Mouse (Mus musculus): ENCODE results near the gene Dip2c. TPM values are rescaled to one million over a fixed set of nuclear protein-coding genes. Genes with fewer than 3 reads are reported as not detected.

Gene Dip2c
- polyA plus RNA-seq, 1 experiment from 2014 or later, result 11.8 TPM

DNA sequence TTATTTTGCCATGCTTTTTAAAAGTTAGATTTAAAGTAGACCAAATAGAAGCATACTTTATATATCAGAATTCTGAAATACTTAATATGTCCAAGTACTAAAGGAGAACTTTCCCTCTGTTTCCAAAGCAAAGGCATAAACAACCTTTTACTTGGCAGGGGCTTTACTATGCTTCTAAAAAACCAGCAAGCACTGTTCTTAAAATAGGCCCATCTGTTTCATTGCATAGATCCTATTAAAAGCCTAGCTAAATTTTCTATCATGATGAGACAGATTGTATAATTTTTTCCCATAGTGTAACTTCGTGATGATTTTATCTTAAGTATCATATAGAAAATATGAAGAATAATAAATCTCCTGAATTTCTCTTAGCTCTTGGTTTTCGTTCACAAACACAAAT, 154.4 kb downstream of the Dip2c start:
- H3K4me1 ChIP-seq (replicated peaks), result no peaks in the 10 kb centered on the region
- no peak overlapping the region for H3K4me3 ChIP-seq
- no peak overlapping the region for H3K4me2 ChIP-seq
- no peak overlapping the region for H3K9ac ChIP-seq
- H3K27me3 ChIP-seq, result no peaks in the 10 kb centered on the region
- H3K27ac ChIP-seq (replicated peaks), result no peak overlapping the region
- peaks cover 8% of the 10 kb centered on the region; the same call in 1 of the 2 replicates for H3K9me3 ChIP-seq
- ATAC-seq (ENCODE audit: low read depth), result no peak
- no peaks in the 10 kb centered on the region for H3K36me3 ChIP-seq
- WGBS, result 94% methylated on average over 2 of the region's 2 CpGs

GRCm38 (mm10) chr13:9431441-9431840, 155.1 kb downstream of the Dip2c start:
- Histone ChIP-seq H3K36me3 (no peaks in the 10 kb centered on the region), H3K27ac (replicated peaks) (no peak overlapping the region), H3K9me3 (peaks cover 8% of the 10 kb centered on the region; the same call in 1 of the 2 replicates), H3K4me1 (replicated peaks) (no peaks in the 10 kb centered on the region), H3K4me3 (no peak overlapping the region), H3K27me3 (no peaks in the 10 kb centered on the region), H3K4me2 (no peak overlapping the region), H3K9ac (no peak overlapping the region)
- ATAC-seq (ENCODE audit: low read depth), result no peak

DNA sequence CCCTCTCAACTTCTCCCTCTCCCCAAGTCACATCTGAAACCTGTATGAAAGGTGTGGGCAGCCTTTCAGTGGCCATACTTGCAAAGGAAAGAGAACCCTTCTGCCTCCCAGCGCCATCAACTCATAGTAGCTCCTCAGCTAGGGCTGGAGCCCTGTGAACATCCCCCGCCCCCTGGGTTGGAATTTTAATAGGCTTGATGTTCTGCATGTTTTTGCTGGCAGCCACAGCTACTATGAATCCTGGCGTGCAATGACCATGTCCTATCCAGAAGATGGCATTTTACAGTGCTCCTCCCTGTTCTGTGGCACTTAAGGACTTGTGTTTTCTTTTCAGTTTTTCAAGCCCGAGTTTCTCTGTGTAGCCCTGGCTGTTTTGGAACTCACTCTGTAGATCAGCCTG, 166.7 kb downstream of the Dip2c start:
- no peak overlapping the region for H3K9ac ChIP-seq
- 93% methylated on average over 4 of the region's 4 CpGs for WGBS
- ATAC-seq (ENCODE audit: low read depth), result no peak
- no peak overlapping the region for H3K27ac ChIP-seq (replicated peaks)
- H3K4me3 ChIP-seq, result no peak overlapping the region
- H3K4me2 ChIP-seq, result no peak overlapping the region
- 0 out of 2 replicates have a peak, but pooled peaks cover 4% of the 10 kb centered on the region for H3K36me3 ChIP-seq
- H3K27me3 ChIP-seq, result no peaks in the 10 kb centered on the region
- H3K4me1 ChIP-seq (replicated peaks), result no peaks in the 10 kb centered on the region
- no peaks in the 10 kb centered on the region for H3K9me3 ChIP-seq

DNA sequence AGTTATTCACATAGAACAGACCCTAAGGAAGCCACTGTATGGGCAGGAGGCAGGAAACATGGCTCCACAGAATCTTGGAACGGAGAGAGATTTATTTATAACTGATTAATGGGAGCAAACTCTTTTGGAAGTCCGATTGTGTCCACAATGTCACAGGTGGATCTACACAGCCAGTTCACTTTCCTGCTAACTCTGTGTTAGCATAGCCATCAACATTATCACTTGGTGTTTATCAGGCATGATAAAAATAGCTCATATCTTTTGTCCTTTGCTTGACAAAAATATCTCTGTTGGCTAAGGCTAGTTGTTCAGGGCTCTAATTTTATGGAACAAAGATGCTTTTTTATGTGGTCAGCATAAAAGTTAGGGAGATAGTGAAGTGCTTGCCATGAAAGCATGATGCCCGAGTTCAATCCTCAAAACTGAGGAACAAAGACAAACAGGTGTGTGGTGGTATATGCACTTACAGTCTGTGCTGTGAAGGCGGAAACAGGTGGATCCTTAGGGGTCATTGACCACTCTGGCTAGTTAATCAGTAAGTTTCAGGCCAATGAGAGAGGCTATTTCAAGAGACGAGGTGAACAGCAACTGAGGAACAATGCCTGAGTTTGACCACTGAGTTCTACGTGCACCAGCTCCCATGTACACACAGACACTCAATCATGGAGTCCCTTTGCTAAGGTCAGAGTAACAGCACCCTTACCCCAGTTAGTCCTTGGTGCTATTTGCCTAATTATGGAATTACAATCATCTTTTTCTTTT, 169.4 kb downstream of the Dip2c start:
- Histone ChIP-seq H3K9ac (no peak overlapping the region), H3K4me3 (no peak overlapping the region), H3K27ac (replicated peaks) (no peak overlapping the region), H3K27me3 (no peaks in the 10 kb centered on the region), H3K4me1 (replicated peaks) (no peaks in the 10 kb centered on the region), H3K36me3 (0 out of 2 replicates have a peak, but pooled peaks cover 4% of the 10 kb centered on the region), H3K4me2 (no peak overlapping the region), H3K9me3 (no peaks in the 10 kb centered on the region)
- ATAC-seq (ENCODE audit: low read depth), result no peak
- WGBS, result 81% methylated on average over 6 of the region's 6 CpGs

DNA sequence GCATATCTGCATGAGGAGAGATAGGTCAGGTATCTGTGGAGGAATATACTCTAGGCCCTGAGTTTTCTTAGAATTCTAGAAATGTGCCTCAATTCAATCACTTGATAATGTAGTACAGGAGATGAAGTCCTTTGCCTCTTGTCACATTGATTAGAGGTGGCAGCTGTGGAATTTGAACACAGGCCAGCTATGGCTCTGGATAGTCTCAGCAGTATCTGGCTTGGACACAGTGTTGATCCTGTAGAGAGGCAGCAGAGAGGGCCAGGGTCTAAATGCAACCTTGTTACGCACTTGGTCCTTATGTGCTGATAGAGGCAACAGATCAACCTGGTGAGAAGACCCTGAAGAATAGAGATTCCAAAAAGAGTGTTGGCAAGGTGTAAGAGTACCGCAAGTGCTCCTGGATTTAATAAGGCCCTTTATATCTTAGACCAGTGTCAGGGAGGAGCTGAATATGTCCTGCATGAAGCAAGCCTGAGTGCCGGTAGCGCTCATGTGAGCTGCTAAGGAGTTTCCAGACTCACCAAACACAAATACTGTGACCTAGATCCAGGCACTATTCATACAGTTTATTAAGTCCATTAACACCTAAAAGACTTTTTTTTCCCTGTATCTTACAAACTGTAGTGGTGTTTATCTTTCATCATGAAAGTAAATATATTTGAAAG, 170.3 kb downstream of the Dip2c start:
- WGBS, result 97% methylated on average over 4 of the region's 4 CpGs
- Histone ChIP-seq H3K4me2 (no peak overlapping the region), H3K27me3 (no peaks in the 10 kb centered on the region), H3K4me3 (no peak overlapping the region), H3K36me3 (0 out of 2 replicates have a peak, but pooled peaks cover 4% of the 10 kb centered on the region), H3K4me1 (replicated peaks) (no peaks in the 10 kb centered on the region), H3K27ac (replicated peaks) (no peak overlapping the region), H3K9me3 (no peaks in the 10 kb centered on the region), H3K9ac (no peak overlapping the region)
- ATAC-seq (ENCODE audit: low read depth), result no peak

GRCm38 (mm10) chr13:9450276-9450675, 173.9 kb downstream of the Dip2c start:
- Histone ChIP-seq H3K36me3 (no peaks in the 10 kb centered on the region), H3K9me3 (no peaks in the 10 kb centered on the region), H3K27me3 (no peaks in the 10 kb centered on the region), H3K4me2 (no peak overlapping the region), H3K4me1 (replicated peaks) (0 out of 2 replicates have a peak, but pooled peaks cover 3% of the 10 kb centered on the region), H3K4me3 (no peak overlapping the region), H3K9ac (no peak overlapping the region), H3K27ac (replicated peaks) (no peak overlapping the region)
- 87% methylated on average over 3 of the region's 3 CpGs for WGBS
- no peak for ATAC-seq (ENCODE audit: low read depth)

DNA sequence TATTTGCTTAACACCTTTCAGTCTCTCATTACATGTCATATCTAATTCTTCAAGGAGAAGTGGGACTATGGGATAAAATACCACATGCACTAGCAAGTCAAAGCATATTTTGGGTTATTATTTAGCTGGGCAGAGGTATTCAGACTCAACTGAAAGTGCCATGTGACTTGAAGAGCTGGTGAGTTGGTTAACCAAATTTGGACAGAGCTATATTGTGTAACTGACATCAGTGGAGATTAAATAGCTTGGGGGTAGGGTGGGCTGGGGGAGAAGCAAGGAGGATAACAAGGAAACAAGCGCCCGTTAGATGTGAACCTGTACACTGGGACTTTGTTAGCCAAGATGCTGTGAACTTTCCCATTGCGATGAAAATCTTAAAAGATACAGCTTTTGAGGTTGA, 175.6 kb downstream of the Dip2c start:
- H3K27ac ChIP-seq (replicated peaks), result no peak overlapping the region
- H3K9ac ChIP-seq, result no peak overlapping the region
- no peak overlapping the region for H3K4me3 ChIP-seq
- no peak for ATAC-seq (ENCODE audit: low read depth)
- no peaks in the 10 kb centered on the region for H3K36me3 ChIP-seq
- 0 out of 2 replicates have a peak, but pooled peaks cover 3% of the 10 kb centered on the region for H3K4me1 ChIP-seq (replicated peaks)
- no peaks in the 10 kb centered on the region for H3K9me3 ChIP-seq
- no peaks in the 10 kb centered on the region for H3K27me3 ChIP-seq
- whole genome bisulfite sequencing, result 81% methylated on average over 3 of the region's 3 CpGs
- no peak overlapping the region for H3K4me2 ChIP-seq

- Histone ChIP-seq H3K27ac (replicated peaks) (no peak overlapping the region), H3K9ac (no peak overlapping the region), H3K4me3 (no peak overlapping the region), H3K36me3 (no peaks in the 10 kb centered on the region), H3K4me1 (replicated peaks) (0 out of 2 replicates have a peak, but pooled peaks cover 3% of the 10 kb centered on the region), H3K27me3 (no peaks in the 10 kb centered on the region), H3K4me2 (no peak overlapping the region), H3K9me3 (no peaks in the 10 kb centered on the region)
- no peak for ATAC-seq (ENCODE audit: low read depth)
- WGBS, result 75% methylated on average over 4 of the region's 4 CpGs
Measured at GRCm38 (mm10) chr13:9454426-9455177, 178.3 kb downstream of the Dip2c start.

DNA sequence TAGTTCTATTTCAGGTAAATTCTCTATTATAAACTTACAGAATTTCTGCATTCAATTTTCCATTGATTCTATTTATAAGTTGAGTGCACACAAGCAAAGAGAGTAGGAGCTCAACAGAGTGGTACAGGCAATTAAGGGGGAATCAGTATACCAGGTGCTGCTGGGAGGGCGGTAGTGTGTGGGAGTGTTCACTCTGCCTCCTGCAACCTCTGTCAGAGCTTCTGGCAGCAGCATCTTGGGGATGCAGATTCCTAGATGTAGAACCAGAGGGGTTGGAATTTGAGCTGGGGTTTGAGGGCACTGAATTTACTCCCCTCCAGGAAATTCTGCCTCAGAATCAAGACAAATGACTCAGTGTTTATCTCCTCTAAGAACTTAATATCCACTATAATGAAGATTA, 179.7 kb downstream of the Dip2c start:
- Histone ChIP-seq H3K4me1 (replicated peaks) (0 out of 2 replicates have a peak, but pooled peaks cover 3% of the 10 kb centered on the region), H3K36me3 (no peaks in the 10 kb centered on the region), H3K9ac (no peak overlapping the region), H3K27me3 (no peaks in the 10 kb centered on the region), H3K4me2 (no peak overlapping the region), H3K9me3 (no peaks in the 10 kb centered on the region), H3K4me3 (no peak overlapping the region), H3K27ac (replicated peaks) (no peak overlapping the region)
- 62% methylated on average over 1 of the region's 1 CpGs for WGBS
- ATAC-seq (ENCODE audit: low read depth), result no peak

GRCm38 (mm10) chr13:9457420-9458308, 181.3 kb downstream of the Dip2c start:
- Histone ChIP-seq H3K9ac (no peak overlapping the region), H3K9me3 (no peaks in the 10 kb centered on the region), H3K4me1 (replicated peaks) (0 out of 2 replicates have a peak, but pooled peaks cover 3% of the 10 kb centered on the region), H3K36me3 (no peaks in the 10 kb centered on the region), H3K27me3 (no peaks in the 10 kb centered on the region), H3K4me2 (no peak overlapping the region), H3K4me3 (no peak overlapping the region), H3K27ac (replicated peaks) (no peak overlapping the region)
- 86% methylated on average over 8 of the region's 8 CpGs for WGBS
- no peak for ATAC-seq (ENCODE audit: low read depth)

GRCm38 (mm10) chr13:9464457-9464856, 188.1 kb downstream of the Dip2c start:
- no peak for ATAC-seq (ENCODE audit: low read depth)
- WGBS, result 85% methylated on average over 3 of the region's 3 CpGs
- Histone ChIP-seq H3K4me1 (replicated peaks) (no peaks in the 10 kb centered on the region), H3K27ac (replicated peaks) (no peak overlapping the region), H3K4me3 (no peak overlapping the region), H3K36me3 (no peaks in the 10 kb centered on the region), H3K9ac (no peak overlapping the region), H3K4me2 (no peak overlapping the region), H3K27me3 (no peaks in the 10 kb centered on the region), H3K9me3 (no peaks in the 10 kb centered on the region)

All from neural tube, embryonic 13.5 days (tissue).